Mouse (Mus musculus): ENCODE measurements at regions not wholly inside any gene's neighbourhood (a gene's known extent, or its start where the extent isn't known, plus 50 kb on each side); places are given as distances from the start of the nearest gene placed in this dataset.
A peak's percentile ranks its signal among the peaks of the same experiment; 100 is the strongest.

- WGBS, result 93% methylated on average over 4 of the region's 4 CpGs
- H3K27me3 ChIP-seq (ENCODE audit: poor library complexity, severe bottlenecking), result no peaks in the 10 kb centered on the region
- no peaks in the 10 kb centered on the region for H3K9me3 ChIP-seq
- H3K27ac ChIP-seq, result no peak overlapping the region
- H3K4me3 ChIP-seq, result no peak overlapping the region
- DNase-seq (ENCODE audit: extremely low spot score, low spot score), result no peak
- no peaks in the 10 kb centered on the region for H3K36me3 ChIP-seq (replicated peaks)
- no peaks in the 10 kb centered on the region for H3K4me1 ChIP-seq
These were observed 131.6 kb downstream of the Zbtb18 start for GRCm38 (mm10) chr1:177573781-177574180.

- Histone ChIP-seq H3K36me3 (replicated peaks) (no peaks in the 10 kb centered on the region), H3K4me1 (no peaks in the 10 kb centered on the region), H3K9me3 (no peaks in the 10 kb centered on the region), H3K27ac (no peak overlapping the region), H3K27me3 (ENCODE audit: poor library complexity, severe bottlenecking) (no peaks in the 10 kb centered on the region), H3K4me3 (no peak overlapping the region)
- WGBS, result 90% methylated on average over 7 of the region's 7 CpGs
- no peak for DNase-seq (ENCODE audit: extremely low spot score, low spot score)
These were observed 132.2 kb downstream of the Zbtb18 start for GRCm38 (mm10) chr1:177574312-177574711.

- Histone ChIP-seq H3K4me3 (no peak overlapping the region), H3K27ac (no peak overlapping the region), H3K36me3 (replicated peaks) (no peaks in the 10 kb centered on the region), H3K27me3 (ENCODE audit: poor library complexity, severe bottlenecking) (no peaks in the 10 kb centered on the region), H3K4me1 (no peaks in the 10 kb centered on the region), H3K9me3 (peaks cover 17% of the 10 kb centered on the region)
- WGBS, result 66% methylated on average over 5 of the region's 5 CpGs
- no peak for DNase-seq (ENCODE audit: extremely low spot score, low spot score)
These were observed 142.2 kb downstream of the Zbtb18 start for GRCm38 (mm10) chr1:177584302-177584886.

- Histone ChIP-seq H3K27ac (no peak overlapping the region), H3K27me3 (ENCODE audit: poor library complexity, severe bottlenecking) (no peaks in the 10 kb centered on the region), H3K4me3 (no peak overlapping the region), H3K9me3 (peaks cover 17% of the 10 kb centered on the region), H3K36me3 (replicated peaks) (no peaks in the 10 kb centered on the region), H3K4me1 (no peaks in the 10 kb centered on the region)
- WGBS, result 89% methylated on average over 2 of the region's 2 CpGs
- DNase-seq (ENCODE audit: extremely low spot score, low spot score), result no peak
These were observed 143.2 kb downstream of the Zbtb18 start for GRCm38 (mm10) chr1:177585320-177585719.

GRCm38 (mm10) chr1:177589034-177589433 lies 140.6 kb upstream of the 1700016C15Rik start:
- Histone ChIP-seq H3K27ac (no peak overlapping the region), H3K4me1 (no peaks in the 10 kb centered on the region), H3K9me3 (no peaks in the 10 kb centered on the region), H3K27me3 (ENCODE audit: poor library complexity, severe bottlenecking) (no peaks in the 10 kb centered on the region), H3K4me3 (no peak overlapping the region), H3K36me3 (replicated peaks) (no peaks in the 10 kb centered on the region)
- WGBS, result 78% methylated on average over 7 of the region's 7 CpGs
- no peak for DNase-seq (ENCODE audit: extremely low spot score, low spot score)

DNA sequence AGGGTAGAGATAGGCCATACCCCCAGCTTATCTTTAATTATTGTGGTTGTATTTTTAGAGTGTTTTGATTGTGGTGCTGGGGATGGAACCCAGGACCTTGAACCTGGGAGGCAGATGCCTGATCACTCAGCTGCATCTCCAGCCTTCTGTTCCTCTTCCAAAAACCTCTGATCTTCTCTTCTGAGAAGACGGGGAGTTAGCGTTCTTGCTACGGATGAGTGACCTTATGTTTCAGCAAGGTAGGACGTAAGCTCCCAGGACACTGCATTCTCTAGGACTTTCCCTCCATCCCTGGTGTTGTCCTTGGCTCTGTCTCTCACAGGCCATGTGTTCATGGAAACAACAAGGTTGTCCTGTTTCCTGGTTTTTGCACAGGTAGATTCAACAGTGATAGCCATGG lies 140.0 kb upstream of the 1700016C15Rik start:
- no peak for DNase-seq (ENCODE audit: extremely low spot score, low spot score)
- Histone ChIP-seq H3K27me3 (ENCODE audit: poor library complexity, severe bottlenecking) (no peaks in the 10 kb centered on the region), H3K4me3 (no peak overlapping the region), H3K9me3 (no peaks in the 10 kb centered on the region), H3K4me1 (no peaks in the 10 kb centered on the region), H3K27ac (no peak overlapping the region), H3K36me3 (replicated peaks) (no peaks in the 10 kb centered on the region)
- 90% methylated on average over 4 of the region's 4 CpGs for WGBS

DNA sequence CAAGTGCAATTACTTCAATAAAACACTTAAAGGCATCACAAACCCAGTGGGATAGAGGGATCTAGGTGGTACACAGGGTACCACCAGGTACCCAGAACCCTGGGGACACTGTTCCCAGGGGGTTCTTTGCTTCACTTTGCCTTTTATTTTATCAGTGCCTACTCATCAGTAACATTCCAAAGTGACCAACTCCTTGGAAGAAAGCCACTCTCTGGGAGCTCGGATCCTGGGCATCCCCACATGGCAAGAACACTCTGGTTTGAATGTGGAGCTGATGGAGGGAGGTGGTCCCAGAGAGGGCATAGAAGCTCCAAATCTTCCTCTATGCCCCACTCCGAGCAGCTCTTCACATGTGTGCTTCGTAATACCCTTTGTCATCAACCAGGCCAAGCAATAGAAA lies 137.9 kb upstream of the 1700016C15Rik start:
- no peak overlapping the region for H3K27ac ChIP-seq
- WGBS, result 94% methylated on average over 3 of the region's 3 CpGs
- H3K36me3 ChIP-seq (replicated peaks), result no peaks in the 10 kb centered on the region
- no peaks in the 10 kb centered on the region for H3K4me1 ChIP-seq
- no peaks in the 10 kb centered on the region for H3K27me3 ChIP-seq (ENCODE audit: poor library complexity, severe bottlenecking)
- H3K9me3 ChIP-seq, result no peaks in the 10 kb centered on the region
- DNase-seq (ENCODE audit: extremely low spot score, low spot score), result no peak
- H3K4me3 ChIP-seq, result no peak overlapping the region

DNA sequence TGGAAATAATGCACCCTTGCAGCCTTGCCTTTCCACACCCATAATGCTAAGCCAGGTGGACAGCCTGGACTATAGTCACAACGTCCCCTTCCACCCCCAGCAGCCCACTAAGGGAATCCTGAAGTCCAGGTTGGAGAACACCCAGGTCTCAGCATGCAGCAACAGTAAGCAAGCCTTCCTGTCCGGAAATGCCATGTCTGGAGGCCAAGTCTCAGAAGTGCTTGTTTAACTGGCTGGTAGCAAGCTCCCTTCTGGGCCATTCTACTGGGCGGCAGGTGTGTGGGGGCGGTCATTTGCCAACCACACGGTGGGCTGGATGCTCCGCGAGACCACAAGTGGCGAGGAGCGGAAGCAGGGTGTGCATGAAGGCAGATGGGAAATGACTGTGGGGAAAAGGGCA lies 137.3 kb upstream of the 1700016C15Rik start:
- Histone ChIP-seq H3K36me3 (replicated peaks) (no peaks in the 10 kb centered on the region), H3K27me3 (ENCODE audit: poor library complexity, severe bottlenecking) (no peaks in the 10 kb centered on the region), H3K4me1 (no peaks in the 10 kb centered on the region), H3K27ac (no peak overlapping the region), H3K9me3 (no peaks in the 10 kb centered on the region), H3K4me3 (no peak overlapping the region)
- WGBS, result 95% methylated on average over 9 of the region's 9 CpGs
- no peak for DNase-seq (ENCODE audit: extremely low spot score, low spot score)

GRCm38 (mm10) chr1:177594341-177594740 lies 135.3 kb upstream of the 1700016C15Rik start:
- Histone ChIP-seq H3K27me3 (ENCODE audit: poor library complexity, severe bottlenecking) (no peaks in the 10 kb centered on the region), H3K9me3 (no peaks in the 10 kb centered on the region), H3K36me3 (replicated peaks) (no peaks in the 10 kb centered on the region), H3K27ac (peak overlapping the region; percentile 6; the same call in 1 of the 2 replicates), H3K4me3 (no peak overlapping the region), H3K4me1 (no peaks in the 10 kb centered on the region)
- 88% methylated on average over 13 of the region's 13 CpGs for WGBS
- no peak for DNase-seq (ENCODE audit: extremely low spot score, low spot score)

DNA sequence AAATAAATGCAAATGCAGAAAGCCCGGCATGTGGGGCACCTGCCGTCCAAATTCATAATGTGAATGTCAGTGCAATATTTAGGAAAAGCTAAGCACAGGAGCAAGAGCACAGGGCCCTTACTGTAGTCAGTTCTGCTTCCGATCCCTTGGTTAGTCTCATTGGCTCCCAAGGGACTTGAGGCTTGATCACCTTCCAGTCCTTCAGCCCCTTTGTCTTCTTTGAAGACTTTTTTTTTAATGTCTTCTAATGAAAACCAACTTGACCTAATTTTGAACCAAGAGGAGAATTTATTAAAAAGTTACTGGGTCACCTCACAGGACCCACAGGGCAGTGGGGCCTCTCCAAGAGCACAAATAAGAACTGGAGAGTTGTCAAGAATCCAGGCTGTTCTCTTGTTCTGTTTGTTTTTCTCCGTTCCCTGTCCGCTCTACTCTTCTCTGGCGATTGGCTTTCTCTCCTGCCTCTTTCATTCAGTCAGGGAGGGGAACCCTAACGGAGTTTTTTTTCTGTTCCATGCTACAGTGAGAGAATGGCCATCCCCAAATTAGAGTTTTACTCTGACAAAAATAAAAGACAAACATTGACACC lies 134.2 kb upstream of the 1700016C15Rik start:
- Histone ChIP-seq H3K4me3 (no peak overlapping the region), H3K27ac (no peak overlapping the region), H3K9me3 (no peaks in the 10 kb centered on the region), H3K4me1 (no peaks in the 10 kb centered on the region), H3K36me3 (replicated peaks) (no peaks in the 10 kb centered on the region), H3K27me3 (ENCODE audit: poor library complexity, severe bottlenecking) (no peaks in the 10 kb centered on the region)
- no peak for DNase-seq (ENCODE audit: extremely low spot score, low spot score)
- 89% methylated on average over 7 of the region's 7 CpGs for WGBS

DNA sequence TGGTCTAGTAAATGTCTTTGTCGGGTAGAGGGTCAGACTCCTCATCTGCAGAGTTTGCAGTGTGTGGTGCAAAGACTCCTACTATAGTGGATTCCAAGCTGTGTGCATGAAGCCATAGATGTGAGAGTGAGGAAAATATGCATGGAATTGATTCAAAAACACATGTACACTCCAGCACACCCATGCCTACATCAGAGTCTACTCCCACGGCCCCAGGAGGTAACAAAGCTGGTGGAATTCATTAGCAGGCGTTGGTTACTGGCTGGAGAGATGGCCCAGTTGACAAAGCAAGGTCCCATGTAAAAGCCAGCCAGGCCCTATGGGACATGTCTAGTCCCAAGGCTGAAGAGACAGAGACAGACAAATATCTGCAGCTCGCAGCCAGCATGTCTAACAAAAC lies 132.6 kb upstream of the 1700016C15Rik start:
- Histone ChIP-seq H3K27ac (no peak overlapping the region), H3K36me3 (replicated peaks) (no peaks in the 10 kb centered on the region), H3K4me1 (no peaks in the 10 kb centered on the region), H3K9me3 (no peaks in the 10 kb centered on the region), H3K4me3 (no peak overlapping the region), H3K27me3 (ENCODE audit: poor library complexity, severe bottlenecking) (no peaks in the 10 kb centered on the region)
- 83% methylated on average over 4 of the region's 4 CpGs for WGBS
- no peak for DNase-seq (ENCODE audit: extremely low spot score, low spot score)

DNA sequence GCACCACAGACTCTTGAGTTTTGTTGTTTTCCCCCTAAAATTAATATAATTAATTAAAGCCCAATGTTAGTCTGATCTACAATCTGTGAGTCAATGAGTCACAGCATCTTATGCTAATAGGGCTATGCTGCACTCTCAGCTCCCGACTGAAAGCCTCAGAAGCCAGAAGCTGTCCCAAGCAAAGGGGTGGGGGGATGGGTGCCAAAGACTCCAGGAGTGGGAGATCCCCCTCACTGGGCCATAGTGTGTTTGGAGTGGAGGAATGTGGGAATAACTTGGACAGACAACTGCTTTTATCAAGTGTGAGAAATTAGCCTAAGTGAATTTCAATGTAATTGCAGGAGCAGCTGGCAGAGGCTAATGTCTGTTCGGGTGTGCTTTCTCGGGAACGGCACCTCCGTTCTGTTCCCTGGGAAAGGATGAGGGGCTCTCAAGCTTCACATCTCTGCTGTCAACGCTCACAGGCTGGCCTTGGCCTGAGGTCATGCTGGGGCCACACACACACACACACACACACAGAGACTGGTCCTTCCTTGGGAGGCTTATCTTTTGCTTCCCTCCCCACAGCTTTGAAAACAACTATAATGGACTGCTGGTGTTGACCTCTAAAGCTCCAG lies 124.2 kb upstream of the 1700016C15Rik start:
- Histone ChIP-seq H3K27ac (peak overlapping the region; percentile 56; the same call in 1 of the 2 replicates), H3K4me1 (peaks cover 12% of the 10 kb centered on the region), H3K36me3 (replicated peaks) (no peaks in the 10 kb centered on the region), H3K9me3 (no peaks in the 10 kb centered on the region), H3K27me3 (ENCODE audit: poor library complexity, severe bottlenecking) (no peaks in the 10 kb centered on the region), H3K4me3 (no peak overlapping the region)
- 60% methylated on average over 6 of the region's 6 CpGs for WGBS
- no peak for DNase-seq (ENCODE audit: extremely low spot score, low spot score)

- WGBS, result 74% methylated on average over 2 of the region's 2 CpGs
- Histone ChIP-seq H3K4me1 (peaks cover 17% of the 10 kb centered on the region), H3K27me3 (ENCODE audit: poor library complexity, severe bottlenecking) (no peaks in the 10 kb centered on the region), H3K4me3 (no peak overlapping the region), H3K36me3 (replicated peaks) (no peaks in the 10 kb centered on the region), H3K9me3 (no peaks in the 10 kb centered on the region), H3K27ac (no peak overlapping the region)
- no peak for DNase-seq (ENCODE audit: extremely low spot score, low spot score)
These were observed 122.0 kb upstream of the 1700016C15Rik start for GRCm38 (mm10) chr1:177607565-177607964.

Measured in forebrain, embryonic 10.5 days (tissue).